Mouse (Mus musculus) liver, embryonic 11.5 days (tissue): ENCODE data around the gene Stab2. TPM values are rescaled to one million over a fixed set of nuclear protein-coding genes. Genes with fewer than 3 reads are reported as not detected.

ENCODE experiments used
- ATAC-seq: fragments of 200-750 bp; cut with Nextera tagmentation; replicated peaks from 2 replicates; pipeline ENCODE4 v1.8.0; 2017; ENCODE audit warnings: moderate number of reproducible peaks, mild to moderate bottlenecking, moderate TSS enrichment, moderate library complexity; ENCODE audit not compliant: low FRiP score
- DNase-seq: peaks from one replicate; pipeline ENCODE4 v3.0.0-alpha.2; 2017; ENCODE audit warnings: low spot score
- H3K27ac ChIP-seq: fragments of 300-500 bp; sonication (generic); 2 replicates; pipeline ENCODE4 v1.5.1; 2014; ENCODE audit warnings: mild to moderate bottlenecking, low read depth, low read length, control low read depth
- H3K27me3 ChIP-seq: fragments of 300-500 bp; sonication (generic); replicated peaks from 2 replicates; pipeline ENCODE4 v1.6.1; 2014; ENCODE audit warnings: low read length, mixed read lengths; ENCODE audit not compliant: control insufficient read depth, insufficient read depth
- H3K36me3 ChIP-seq: fragments of 300-500 bp; sonication (generic); 2 replicates; pipeline ENCODE4 v1.6.1; 2014; ENCODE audit warnings: mild to moderate bottlenecking, low read length, moderate library complexity, mixed read lengths; ENCODE audit not compliant: control insufficient read depth, insufficient read depth
- H3K4me1 ChIP-seq: fragments of 300-500 bp; sonication (generic); replicated peaks from 2 replicates; pipeline ENCODE4 v1.6.1; 2014; ENCODE audit warnings: low read length, mixed read lengths; ENCODE audit not compliant: control insufficient read depth, insufficient read depth
- H3K4me2 ChIP-seq: fragments of 300-500 bp; sonication (generic); 2 replicates; pipeline ENCODE4 v1.6.1; 2014; ENCODE audit warnings: mild to moderate bottlenecking, control low read depth, moderate library complexity
- H3K4me3 ChIP-seq: fragments of 300-500 bp; sonication (generic); 2 replicates; pipeline ENCODE4 v1.5.1; 2014; ENCODE audit warnings: low read depth, low read length, control low read depth
- H3K9ac ChIP-seq: fragments of 300-500 bp; sonication (generic); 2 replicates; pipeline ENCODE4 v1.6.1; 2014; ENCODE audit warnings: low read depth, low read length, control low read depth
- H3K9me3 ChIP-seq: fragments of 300-500 bp; sonication (generic); 2 replicates; pipeline ENCODE4 v1.6.1; 2016; ENCODE audit warnings: low read length, inconsistent platforms, mixed read lengths; ENCODE audit not compliant: control insufficient read depth
- WGBS: fragments of 180-500 bp; shearing (Covaris S2); extraction: QIAGEN DNeasy Blood & Tissue Kit; methylation state at CpG from one replicate; pipeline ENCODE4 v1.1.7; 2014; 5-methylcytosine and 5-hydroxymethylcytosine counted together
- polyA plus RNA-seq: library from polyadenylated mRNA; unstranded; fragments of >200 nt; fragmentation: Nextera tagmentation; extraction: Ambion mirVana; gene quantifications from 2 replicates; pipeline ENCODE4 v1.2.1, GENCODE M21; 2014

The Stab2 gene
- polyA plus RNA-seq, 1 experiment from 2014 or later = 27.2 TPM

GRCm38 (mm10) chr10:86949886-86950285 lies 57.9 kb downstream of the Stab2 start:
- no peak for ATAC-seq
- Histone ChIP-seq H3K4me3 (no peak overlapping the region), H3K4me1 (no peaks in the 10 kb centered on the region), H3K9me3 (no peaks in the 10 kb centered on the region), H3K4me2 (no peak overlapping the region), H3K9ac (no peak overlapping the region), H3K27me3 (no peaks in the 10 kb centered on the region), H3K36me3 (no peaks in the 10 kb centered on the region), H3K27ac (no peak overlapping the region)
- no peak for DNase-seq
- 70% methylated on average over 4 of the region's 4 CpGs for WGBS

GRCm38 (mm10) chr10:86947541-86947940 lies 60.3 kb downstream of the Stab2 start:
- H3K9me3 ChIP-seq = no peaks in the 10 kb centered on the region
- no peaks in the 10 kb centered on the region for H3K4me1 ChIP-seq
- DNase-seq (no peak), ATAC-seq (no peak)
- no peak overlapping the region for H3K27ac ChIP-seq
- H3K27me3 ChIP-seq = no peaks in the 10 kb centered on the region
- no peaks in the 10 kb centered on the region for H3K36me3 ChIP-seq
- 59% methylated on average over 2 of the region's 2 CpGs for WGBS
- no peak overlapping the region for H3K9ac ChIP-seq
- H3K4me2 ChIP-seq = no peak overlapping the region
- no peak overlapping the region for H3K4me3 ChIP-seq

GRCm38 (mm10) chr10:86940591-86940990 lies 67.2 kb downstream of the Stab2 start:
- ATAC-seq = no peak
- 84% methylated on average over 4 of the region's 4 CpGs for WGBS
- H3K36me3 ChIP-seq = no peaks in the 10 kb centered on the region
- no peaks in the 10 kb centered on the region for H3K4me1 ChIP-seq
- H3K9me3 ChIP-seq = no peaks in the 10 kb centered on the region
- H3K9ac ChIP-seq = no peak overlapping the region
- DNase-seq = no peak
- no peak overlapping the region for H3K27ac ChIP-seq
- no peaks in the 10 kb centered on the region for H3K27me3 ChIP-seq
- no peak overlapping the region for H3K4me3 ChIP-seq
- H3K4me2 ChIP-seq = no peak overlapping the region

GRCm38 (mm10) chr10:86934376-86934775 lies 73.4 kb downstream of the Stab2 start:
- no peak for ATAC-seq
- no peak for DNase-seq
- 56% methylated on average over 6 of the region's 6 CpGs for WGBS
- no peaks in the 10 kb centered on the region for H3K36me3 ChIP-seq
- no peaks in the 10 kb centered on the region for H3K9me3 ChIP-seq
- no peak overlapping the region for H3K4me2 ChIP-seq
- no peaks in the 10 kb centered on the region for H3K4me1 ChIP-seq
- H3K27ac ChIP-seq = no peak overlapping the region
- H3K4me3 ChIP-seq = no peak overlapping the region
- H3K9ac ChIP-seq = no peak overlapping the region
- H3K27me3 ChIP-seq = no peaks in the 10 kb centered on the region

GRCm38 (mm10) chr10:86933906-86934305 lies 73.9 kb downstream of the Stab2 start:
- 43% methylated on average over 3 of the region's 3 CpGs for WGBS
- no peaks in the 10 kb centered on the region for H3K36me3 ChIP-seq
- ATAC-seq (no peak), DNase-seq (no peak)
- no peaks in the 10 kb centered on the region for H3K9me3 ChIP-seq
- H3K4me2 ChIP-seq = no peak overlapping the region
- H3K9ac ChIP-seq = no peak overlapping the region
- no peak overlapping the region for H3K27ac ChIP-seq
- H3K4me1 ChIP-seq = no peaks in the 10 kb centered on the region
- no peaks in the 10 kb centered on the region for H3K27me3 ChIP-seq
- H3K4me3 ChIP-seq = no peak overlapping the region

GRCm38 (mm10) chr10:86933180-86933695 lies 74.6 kb downstream of the Stab2 start:
- Histone ChIP-seq H3K9me3 (no peaks in the 10 kb centered on the region), H3K9ac (no peak overlapping the region), H3K4me2 (no peak overlapping the region), H3K4me1 (no peaks in the 10 kb centered on the region), H3K4me3 (no peak overlapping the region), H3K27ac (no peak overlapping the region), H3K27me3 (no peaks in the 10 kb centered on the region), H3K36me3 (no peaks in the 10 kb centered on the region)
- WGBS = 71% methylated on average over 9 of the region's 9 CpGs
- no peak for ATAC-seq
- DNase-seq = no peak

- Histone ChIP-seq H3K27ac (no peak overlapping the region), H3K4me1 (no peaks in the 10 kb centered on the region), H3K9ac (no peak overlapping the region), H3K36me3 (no peaks in the 10 kb centered on the region), H3K9me3 (no peaks in the 10 kb centered on the region), H3K27me3 (no peaks in the 10 kb centered on the region), H3K4me3 (no peak overlapping the region), H3K4me2 (no peak overlapping the region)
- DNase-seq (no peak), ATAC-seq (no peak)
- WGBS = 72% methylated on average over 1 of the region's 1 CpGs
Measured at GRCm38 (mm10) chr10:86923602-86924001, 84.2 kb downstream of the Stab2 start.

- DNase-seq = no peak
- Histone ChIP-seq H3K4me1 (no peaks in the 10 kb centered on the region), H3K4me2 (no peak overlapping the region), H3K27me3 (no peaks in the 10 kb centered on the region), H3K9me3 (no peaks in the 10 kb centered on the region), H3K36me3 (no peaks in the 10 kb centered on the region), H3K27ac (no peak overlapping the region), H3K4me3 (no peak overlapping the region), H3K9ac (no peak overlapping the region)
- ATAC-seq = no peak
Measured at GRCm38 (mm10) chr10:86915595-86915994, 92.2 kb downstream of the Stab2 start.

- Histone ChIP-seq H3K4me1 (no peaks in the 10 kb centered on the region), H3K9ac (no peak overlapping the region), H3K4me2 (no peak overlapping the region), H3K36me3 (no peaks in the 10 kb centered on the region), H3K4me3 (no peak overlapping the region), H3K27ac (no peak overlapping the region), H3K9me3 (no peaks in the 10 kb centered on the region), H3K27me3 (no peaks in the 10 kb centered on the region)
- WGBS = 92% methylated on average over 18 of the region's 18 CpGs
- ATAC-seq = no peak
- DNase-seq = no peak
Measured at GRCm38 (mm10) chr10:86908562-86908961, 99.3 kb downstream of the Stab2 start.
